Mouse (Mus musculus) spleen, postnatal 4 days (tissue): ENCODE results near the gene Wnt9a.
"Not testable (repeated sequence)": the region's sequence is repeated elsewhere in the genome, so short reads cannot be mapped to it uniquely, and the experiment has no call there.

ENCODE experiments used
- DNase-seq, 2 experiments: peaks; one replicate each; pipeline ENCODE4 v3.0.0; 2022; ENCODE audit warnings: low spot score in 2 of 2

Gene Wnt9a

GRCm38 (mm10) chr11:59306461-59307421 lies at the start of gene Wnt9a:
TSS of gene Wnt9a (plus strand) at chr11:59306928.
- no peak for DNase-seq

- DNase-seq, result no peak
These were observed 47.1 kb upstream of the Wnt9a start for GRCm38 (mm10) chr11:59259647-59260046.

- peak; percentile 73 to 74 for DNase-seq
These were observed 45.8 kb upstream of the Wnt9a start for GRCm38 (mm10) chr11:59260706-59261493.

GRCm38 (mm10) chr11:59262308-59262707 lies 44.4 kb upstream of the Wnt9a start:
- DNase-seq, result no peak

GRCm38 (mm10) chr11:59263870-59264563 lies 42.7 kb upstream of the Wnt9a start:
- DNase-seq, result peak; percentile 27 to 72

GRCm38 (mm10) chr11:59264593-59264992 lies 42.1 kb upstream of the Wnt9a start:
- no peak for DNase-seq

- DNase-seq, result no peak
These were observed 41.4 kb upstream of the Wnt9a start for GRCm38 (mm10) chr11:59265154-59265813.

- no peak for DNase-seq
These were observed 40.0 kb upstream of the Wnt9a start for GRCm38 (mm10) chr11:59266727-59267126.

- DNase-seq, result no peak
These were observed 32.5 kb upstream of the Wnt9a start for GRCm38 (mm10) chr11:59274184-59274583.

- no peak for DNase-seq
These were observed 29.9 kb upstream of the Wnt9a start for GRCm38 (mm10) chr11:59276877-59277276.

- peak in 1 of 2 experiments; percentile 56 for DNase-seq
These were observed 28.7 kb upstream of the Wnt9a start for GRCm38 (mm10) chr11:59278047-59278446.

- no peak for DNase-seq
These were observed 24.6 kb upstream of the Wnt9a start for GRCm38 (mm10) chr11:59282111-59282510.

GRCm38 (mm10) chr11:59282933-59283332 lies 23.8 kb upstream of the Wnt9a start:
- DNase-seq, result no peak

GRCm38 (mm10) chr11:59284146-59284545 lies 22.6 kb upstream of the Wnt9a start:
- DNase-seq, result no peak

GRCm38 (mm10) chr11:59289706-59290105 lies 17.0 kb upstream of the Wnt9a start:
- DNase-seq, result no peak

GRCm38 (mm10) chr11:59290702-59291303 lies 15.9 kb upstream of the Wnt9a start, which contains the start of gene Wnt3a:
TSS of gene Wnt3a (minus strand) at chr11:59290752.
- DNase-seq, result no peak

- DNase-seq, result peak; percentile 53 to 77
These were observed 13.1 kb upstream of the Wnt9a start for GRCm38 (mm10) chr11:59293616-59294015.

- DNase-seq, result no peak
These were observed 8.8 kb upstream of the Wnt9a start for GRCm38 (mm10) chr11:59297941-59298340.

- DNase-seq, result no peak
These were observed 6.5 kb upstream of the Wnt9a start for GRCm38 (mm10) chr11:59300185-59300584.

- not testable (repeated sequence) for DNase-seq
These were observed 5.7 kb upstream of the Wnt9a start for GRCm38 (mm10) chr11:59301053-59301452.
